Mouse (Mus musculus) limb, embryonic 10.5 days (tissue): Measurements from ENCODE around the gene Palb2. TPM values are rescaled to one million over a fixed set of nuclear protein-coding genes. Genes with fewer than 3 reads are reported as not detected.
"Not testable (repeated sequence)": the region's sequence is repeated elsewhere in the genome, so short reads cannot be mapped to it uniquely, and the experiment has no call there.

Experiments used
- DNase-seq: peaks from one replicate; pipeline ENCODE4 v3.0.0-alpha.2; 2017; ENCODE audit warnings: low spot score
- H3K27ac ChIP-seq: fragments of 300-500 bp; sonication (generic); 2 replicates; pipeline ENCODE4 v1.5.1; 2016; ENCODE audit warnings: mild to moderate bottlenecking
- H3K27me3 ChIP-seq: fragments of 300-500 bp; sonication (generic); 2 replicates; pipeline ENCODE4 v1.6.1; 2016; ENCODE audit warnings: low read depth, mild to moderate bottlenecking; ENCODE audit not compliant: poor library complexity, severe bottlenecking
- H3K36me3 ChIP-seq: fragments of 300-500 bp; sonication (generic); 2 replicates; pipeline ENCODE4 v1.6.1; 2016; ENCODE audit warnings: mild to moderate bottlenecking, moderate library complexity
- H3K4me1 ChIP-seq: fragments of 300-500 bp; sonication (generic); 2 replicates; pipeline ENCODE4 v1.6.1; 2016
- H3K4me3 ChIP-seq: fragments of 300-500 bp; sonication (generic); 2 replicates; pipeline ENCODE4 v1.5.1; 2016; ENCODE audit warnings: mild to moderate bottlenecking, moderate library complexity
- H3K9me3 ChIP-seq: fragments of 300-500 bp; sonication (generic); replicated peaks from 2 replicates; pipeline ENCODE4 v1.6.1; 2016; ENCODE audit warnings: mild to moderate bottlenecking
- WGBS: fragments of 180-500 bp; shearing (Covaris S2); methylation state at CpG from one replicate; pipeline ENCODE4 v1.1.7; 2016; 5-methylcytosine and 5-hydroxymethylcytosine counted together
- polyA plus RNA-seq: library from polyadenylated mRNA; unstranded; fragments of >200 nt; fragmentation: Nextera tagmentation; extraction: Ambion mirVana; gene quantifications from 2 replicates; pipeline ENCODE4 v1.2.1, GENCODE M21; 2016

Gene Palb2
- polyA plus RNA-seq, 1 experiment from 2014 or later = 26.8 TPM

GRCm38 (mm10) chr7:122137071-122137470, 4.3 kb upstream of the Palb2 start:
- Histone ChIP-seq H3K27me3 (no peaks in the 10 kb centered on the region), H3K27ac (no peak overlapping the region), H3K9me3 (no peaks in the 10 kb centered on the region), H3K4me1 (peaks cover 6% of the 10 kb centered on the region), H3K36me3 (peaks cover 77% of the 10 kb centered on the region), H3K4me3 (no peak overlapping the region)
- no peak for DNase-seq

- Histone ChIP-seq H3K4me1 (peaks cover 12% of the 10 kb centered on the region), H3K36me3 (peaks cover 57% of the 10 kb centered on the region), H3K27me3 (no peaks in the 10 kb centered on the region), H3K4me3 (no peak overlapping the region), H3K27ac (no peak overlapping the region), H3K9me3 (no peaks in the 10 kb centered on the region)
- no peak for DNase-seq
- 77% methylated on average over 10 of the region's 10 CpGs for WGBS
Measured at GRCm38 (mm10) chr7:122135070-122135469, 2.3 kb upstream of the Palb2 start.

GRCm38 (mm10) chr7:122133338-122133625, 497 bp upstream of the Palb2 start:
- Histone ChIP-seq H3K27me3 (no peaks in the 10 kb centered on the region), H3K9me3 (no peaks in the 10 kb centered on the region), H3K4me3 (peak overlapping the region; percentile 86), H3K27ac (peak overlapping the region; percentile 90), H3K4me1 (peaks cover 12% of the 10 kb centered on the region), H3K36me3 (peaks cover 55% of the 10 kb centered on the region)
- no peak for DNase-seq
- 19% methylated on average over 8 of the region's 8 CpGs for WGBS

GRCm38 (mm10) chr7:122131834-122132233, 951 bp downstream of the Palb2 start:
- Histone ChIP-seq H3K27ac (no peak overlapping the region), H3K4me1 (peaks cover 12% of the 10 kb centered on the region), H3K27me3 (no peaks in the 10 kb centered on the region), H3K36me3 (peaks cover 55% of the 10 kb centered on the region), H3K9me3 (no peaks in the 10 kb centered on the region), H3K4me3 (peak overlapping the region; percentile 86)
- no peak for DNase-seq

GRCm38 (mm10) chr7:122126946-122127345, 5.8 kb downstream of the Palb2 start:
- Histone ChIP-seq H3K4me3 (no peak overlapping the region), H3K27me3 (no peaks in the 10 kb centered on the region), H3K9me3 (no peaks in the 10 kb centered on the region), H3K27ac (no peak overlapping the region), H3K4me1 (peaks cover 5% of the 10 kb centered on the region; the same call in 1 of the 2 replicates), H3K36me3 (peaks cover 78% of the 10 kb centered on the region)
- 95% methylated on average over 11 of the region's 11 CpGs for WGBS
- no peak for DNase-seq

GRCm38 (mm10) chr7:122125636-122126035, 7.1 kb downstream of the Palb2 start:
- WGBS = 82% methylated on average over 8 of the region's 8 CpGs
- Histone ChIP-seq H3K4me1 (no peaks in the 10 kb centered on the region), H3K36me3 (peaks cover 91% of the 10 kb centered on the region), H3K4me3 (no peak overlapping the region), H3K9me3 (no peaks in the 10 kb centered on the region), H3K27me3 (no peaks in the 10 kb centered on the region), H3K27ac (no peak overlapping the region)
- no peak for DNase-seq

GRCm38 (mm10) chr7:122123518-122123917, 9.3 kb downstream of the Palb2 start:
- no peak overlapping the region for H3K27ac ChIP-seq
- DNase-seq = no peak
- no peaks in the 10 kb centered on the region for H3K9me3 ChIP-seq
- H3K27me3 ChIP-seq = no peaks in the 10 kb centered on the region
- H3K36me3 ChIP-seq = peaks cover 95% of the 10 kb centered on the region
- H3K4me3 ChIP-seq = no peak overlapping the region
- no peaks in the 10 kb centered on the region for H3K4me1 ChIP-seq
- WGBS = 84% methylated on average over 4 of the region's 4 CpGs

GRCm38 (mm10) chr7:122108206-122108605, 24.6 kb downstream of the Palb2 start:
- no peak overlapping the region for H3K27ac ChIP-seq
- DNase-seq = no peak
- H3K36me3 ChIP-seq = peaks cover 68% of the 10 kb centered on the region
- no peak overlapping the region for H3K4me3 ChIP-seq
- H3K27me3 ChIP-seq = no peaks in the 10 kb centered on the region
- H3K4me1 ChIP-seq = no peaks in the 10 kb centered on the region
- WGBS = 94% methylated on average over 6 of the region's 6 CpGs
- H3K9me3 ChIP-seq = no peaks in the 10 kb centered on the region

- Histone ChIP-seq H3K36me3 (peaks cover 35% of the 10 kb centered on the region), H3K4me1 (peaks cover 7% of the 10 kb centered on the region), H3K9me3 (no peaks in the 10 kb centered on the region), H3K27ac (peak within 1 kb of the TSS; percentile 92), H3K27me3 (no peaks in the 10 kb centered on the region), H3K4me3 (peak within 1 kb of the TSS; percentile 68)
- WGBS = 0% methylated on average over 35 of the region's 43 CpGs
- DNase-seq = peak; percentile 87
Measured at GRCm38 (mm10) chr7:122101747-122102244, 31.0 kb downstream of the Palb2 start, which contains the start of gene Ndufab1. Gene Ndufab1 (minus strand): TSS chr7:122101886.

- Histone ChIP-seq H3K27ac (peak overlapping the region; percentile 92), H3K4me3 (peak overlapping the region; percentile 68)
- 9% methylated on average over 28 of the region's 28 CpGs for WGBS
Measured at GRCm38 (mm10) chr7:122101014-122101746, 31.6 kb downstream of the Palb2 start.

GRCm38 (mm10) chr7:122099222-122099621, 33.6 kb downstream of the Palb2 start:
- peak; percentile 45 for DNase-seq
- Histone ChIP-seq H3K27me3 (no peaks in the 10 kb centered on the region), H3K36me3 (peaks cover 56% of the 10 kb centered on the region), H3K27ac (no peak overlapping the region), H3K4me1 (peaks cover 7% of the 10 kb centered on the region), H3K4me3 (no peak overlapping the region), H3K9me3 (no peaks in the 10 kb centered on the region)
- WGBS = 75% methylated on average over 4 of the region's 4 CpGs

More at GRCm38 (mm10) chr7:122101014-122101746, 31.6 kb downstream of the Palb2 start:
- peaks cover 36% of the 10 kb centered on the region for H3K36me3 ChIP-seq
- H3K27me3 ChIP-seq, H3K9me3 ChIP-seq, H3K4me1 ChIP-seq: not testable (repeated sequence)
- DNase-seq = peak; percentile 80

- Histone ChIP-seq H3K27ac (no peak overlapping the region), H3K4me3 (no peak overlapping the region), H3K4me1 (peaks cover 7% of the 10 kb centered on the region), H3K9me3 (no peaks in the 10 kb centered on the region), H3K36me3 (peaks cover 68% of the 10 kb centered on the region), H3K27me3 (no peaks in the 10 kb centered on the region)
- DNase-seq = no peak
- WGBS = 93% methylated on average over 3 of the region's 3 CpGs
Measured at GRCm38 (mm10) chr7:122098009-122098408, 34.8 kb downstream of the Palb2 start.

- DNase-seq = no peak
- WGBS = 95% methylated on average over 2 of the region's 2 CpGs
- no peaks in the 10 kb centered on the region for H3K27me3 ChIP-seq
- H3K36me3 ChIP-seq = peaks cover 97% of the 10 kb centered on the region
- no peaks in the 10 kb centered on the region for H3K9me3 ChIP-seq
- H3K27ac ChIP-seq = no peak overlapping the region
- no peak overlapping the region for H3K4me3 ChIP-seq
- no peaks in the 10 kb centered on the region for H3K4me1 ChIP-seq
Measured at GRCm38 (mm10) chr7:122094564-122095330, 38.0 kb downstream of the Palb2 start.
